Mouse (Mus musculus): ENCODE measurements around the gene Prpf31. TPM values are rescaled to one million over a fixed set of nuclear protein-coding genes. Genes with fewer than 3 reads are reported as not detected.
"Not testable (repeated sequence)": the region's sequence is repeated elsewhere in the genome, so short reads cannot be mapped to it uniquely, and the experiment has no call there.

Prpf31 gene
- total RNA-seq (2021): 10 to 100 TPM; 22.5 to 26.5 TPM
- long read RNA-seq, experiment 1, transcript Prpf31-201 (14 exons, 3,144 nt): major isoform, 44 of 61 reads
- long read RNA-seq, experiment 1, transcript Prpf31-205 (3 exons, 827 nt): minor isoform, 8 of 61 reads
- long read RNA-seq, experiment 1, partial matches to known transcripts: 6 of 61 reads
- long read RNA-seq, experiment 1, other reads (novel, unspliced or antisense): 3 of 61 reads
- long read RNA-seq, experiment 2, transcript Prpf31-205 (3 exons, 827 nt): minor isoform, 5 of 42 reads
- long read RNA-seq, experiment 2, transcript Prpf31-201 (14 exons, 3,144 nt): major isoform, 34 of 42 reads
- long read RNA-seq, experiment 2, partial matches to known transcripts: 2 of 42 reads
- long read RNA-seq, experiment 2, other reads (novel, unspliced or antisense): 1 of 42 reads

DNA sequence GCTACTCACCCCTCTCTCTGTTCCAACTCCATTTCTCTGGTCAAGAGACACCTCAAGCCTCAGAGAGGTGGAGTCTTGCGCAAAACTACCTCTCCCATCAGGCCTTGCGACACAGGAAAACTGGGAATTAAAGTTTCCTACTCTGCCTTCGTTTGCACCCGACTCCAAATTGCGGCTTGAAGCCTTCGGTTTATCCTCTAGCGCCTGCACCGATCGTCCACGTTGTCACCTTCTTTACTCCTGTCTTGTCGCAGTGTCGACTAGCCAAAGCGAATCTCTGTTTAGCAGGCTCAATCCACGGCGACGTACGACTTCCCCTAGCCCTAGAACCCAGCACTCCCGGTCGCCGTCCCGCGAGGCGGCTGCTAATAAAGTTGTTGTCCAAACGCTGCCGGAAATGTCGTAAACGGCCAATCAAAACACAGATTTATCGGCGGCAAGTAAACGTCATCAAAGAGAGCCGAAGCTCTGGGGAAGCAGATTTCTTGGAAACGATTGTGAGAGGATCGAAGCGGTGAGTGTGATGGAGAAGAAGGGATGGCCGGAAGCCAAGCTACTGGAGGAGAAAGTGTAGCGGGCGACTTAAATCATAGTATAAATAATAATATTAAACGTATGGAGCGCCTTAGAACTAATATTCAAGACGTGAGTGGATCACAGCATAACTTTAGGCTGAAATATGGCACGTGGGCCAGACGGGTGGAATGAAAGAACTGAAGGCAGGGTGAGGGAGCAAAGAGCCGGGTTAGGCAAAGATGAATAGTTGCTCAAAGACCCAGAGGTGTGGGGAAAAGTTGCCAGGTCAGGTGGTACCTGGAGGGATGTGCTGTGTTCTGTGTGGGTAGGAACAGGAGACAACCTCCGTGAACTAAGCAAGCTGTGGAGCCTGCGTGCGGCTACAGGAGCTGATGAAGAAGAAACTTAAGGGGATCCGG is at the start of gene Prpf31, which contains the start of gene Tfpt:
Gene Prpf31 (plus strand): TSS at position 443 of the 935 bp plus-strand sequence.
Gene Tfpt (minus strand): TSS at position 387 of the 935 bp plus-strand sequence.
- peak; percentile 89 to 91 for DNase-seq

DNA sequence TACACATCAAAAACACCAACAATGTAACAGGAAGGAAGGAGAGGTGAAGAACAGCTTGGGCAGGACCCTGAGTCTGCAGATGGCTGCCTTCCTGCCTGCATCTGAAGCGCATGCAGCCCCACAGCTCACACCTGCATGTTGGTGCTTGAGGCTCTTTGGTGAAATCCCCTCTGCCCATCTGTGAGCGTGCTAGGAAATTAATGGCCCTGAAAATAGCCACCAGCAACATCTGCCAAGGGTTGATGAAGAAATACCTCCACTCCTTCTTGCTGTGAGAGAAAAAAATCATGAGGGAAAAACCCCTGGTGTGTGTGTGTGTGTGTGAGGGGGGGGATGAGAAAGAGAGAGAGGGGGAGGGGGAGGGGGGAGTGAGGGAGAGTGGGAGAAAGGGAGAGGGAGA is 49.8 kb upstream of the Prpf31 start:
- intact Hi-C loops (cut with DNase I): no loop called here
- no peak for DNase-seq

More for the DNA sequence above, at the start of gene Prpf31, which contains the start of gene Tfpt:
- intact Hi-C loops (cut with DNase I): loop anchor here (1.0 to 5.0 kb wide), 2 partner anchors 13 to 72 kb away; partner anchors contain the start of genes Ndufa3 and Rps9

DNA sequence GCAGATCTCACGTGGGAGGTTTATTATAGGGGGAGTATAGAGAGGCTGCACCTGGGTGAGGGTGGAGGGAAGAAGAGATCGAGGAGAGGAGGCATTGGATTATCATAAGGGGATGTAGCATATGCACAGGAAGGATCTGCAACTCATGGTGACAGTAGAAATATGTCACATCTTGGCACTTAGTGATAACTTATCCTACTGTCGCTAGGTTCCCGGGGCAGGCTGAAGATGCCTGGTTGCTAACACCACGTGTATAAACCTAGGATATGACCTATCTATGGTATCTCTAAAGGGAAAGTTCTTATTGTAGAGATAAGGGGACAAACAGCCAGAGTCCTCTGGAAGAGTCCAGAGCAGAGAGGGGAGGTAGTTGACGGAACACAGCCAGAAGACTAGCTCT is 44.0 kb upstream of the Prpf31 start:
- no peak for DNase-seq
- intact Hi-C loops (cut with DNase I): no loop called here

DNA sequence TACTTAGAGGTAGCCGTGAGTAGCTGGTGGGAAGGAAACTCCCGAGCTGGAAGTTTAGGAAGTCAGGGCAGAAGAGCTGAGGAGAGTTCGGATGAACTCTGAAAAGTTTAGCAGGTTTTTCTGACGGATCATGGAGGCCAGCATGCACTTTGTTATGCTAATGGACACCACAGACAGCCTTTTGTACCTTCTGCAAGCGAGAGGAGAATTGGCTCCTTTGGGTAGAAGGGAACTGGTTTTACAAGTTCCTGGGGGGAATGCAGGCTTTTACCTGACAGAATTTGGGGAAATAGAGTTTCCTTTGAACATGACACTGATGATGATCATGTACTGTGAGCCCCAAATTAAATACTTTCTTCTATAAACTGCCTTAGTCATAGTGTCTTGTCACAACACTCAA is 43.5 kb upstream of the Prpf31 start:
- no peak for DNase-seq
- intact Hi-C loops (cut with DNase I): no loop called here

DNA sequence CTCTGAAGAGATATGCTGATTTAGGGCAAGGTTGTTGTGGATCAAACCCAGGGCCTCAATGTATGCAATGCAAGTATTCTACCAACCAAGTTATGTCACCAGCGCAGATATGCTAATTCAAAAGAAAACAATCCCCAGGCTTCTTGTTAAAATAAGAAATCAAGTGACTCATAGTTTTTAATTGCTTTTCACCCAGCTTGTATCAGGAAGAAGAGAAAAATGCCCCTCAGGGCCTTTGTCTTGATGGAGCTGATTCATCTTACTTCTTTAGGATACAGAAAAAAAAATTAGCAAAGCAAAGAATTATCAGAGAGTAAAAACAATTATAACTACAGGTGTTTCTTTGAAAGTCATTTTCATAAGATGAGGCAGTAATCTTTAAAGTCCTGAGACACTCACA is 42.5 kb upstream of the Prpf31 start:
- intact Hi-C loops (cut with DNase I): no loop called here
- DNase-seq: no peak

DNA sequence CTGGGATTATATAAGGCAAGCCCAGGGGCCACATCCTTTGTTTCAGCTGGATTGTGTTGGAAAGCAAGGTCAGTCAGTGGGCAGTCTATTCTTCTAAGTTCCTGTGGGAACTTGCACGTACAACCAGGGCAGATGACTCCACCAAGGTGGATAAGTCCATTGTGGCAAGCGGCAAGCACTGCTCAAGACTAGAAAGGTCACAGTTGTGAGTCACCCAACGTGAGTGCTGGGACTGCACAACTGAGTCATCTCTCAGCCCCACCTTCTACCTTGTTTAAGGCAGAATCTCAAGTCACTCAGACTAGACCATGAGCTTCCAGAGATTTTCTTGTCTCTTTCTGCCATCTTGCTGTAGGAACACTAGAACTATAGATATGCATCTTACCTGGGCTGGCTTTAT is 39.2 kb upstream of the Prpf31 start:
- no peak for DNase-seq
- intact Hi-C loops (cut with DNase I): no loop called here

DNA sequence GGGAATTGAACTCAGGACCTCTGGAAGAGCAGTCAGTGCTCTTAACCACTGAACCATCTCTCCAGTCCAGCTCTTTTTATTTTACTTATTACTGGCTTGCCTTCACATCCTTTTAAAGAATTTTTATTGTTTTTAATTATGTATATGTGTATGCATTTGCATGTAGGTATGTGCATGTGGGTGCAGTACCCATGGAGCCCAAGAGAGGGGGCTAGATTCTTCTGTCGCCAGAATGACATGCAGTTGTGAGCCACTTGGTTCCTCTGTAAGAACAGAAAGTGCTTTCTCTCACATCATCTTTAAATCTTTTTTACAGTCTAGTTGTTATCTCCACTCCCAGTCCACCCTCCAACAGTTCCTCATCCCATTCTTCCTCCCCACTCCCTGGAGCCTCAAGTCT is 38.3 kb upstream of the Prpf31 start:
- no peak for DNase-seq
- intact Hi-C loops (cut with DNase I): no loop called here

DNA sequence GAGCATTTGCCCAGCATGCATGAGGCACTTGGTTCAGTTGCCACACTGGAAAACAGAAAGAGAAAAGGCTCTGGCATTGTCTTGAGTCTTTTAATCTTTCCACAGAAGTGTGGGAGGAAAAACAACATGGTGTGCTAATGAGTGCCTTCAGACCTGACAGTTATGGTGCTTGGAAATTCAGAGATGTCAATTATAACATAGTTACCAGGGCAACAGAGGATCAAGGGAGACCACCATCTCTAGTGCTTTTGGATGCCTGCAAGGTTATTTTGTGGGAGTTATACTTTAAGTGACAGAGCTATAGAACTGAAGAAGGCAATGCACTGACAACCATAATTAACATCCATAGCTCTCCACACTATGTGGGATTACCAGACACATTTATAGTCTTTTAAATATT is 35.9 kb upstream of the Prpf31 start:
- intact Hi-C loops (cut with DNase I): no loop called here
- no peak for DNase-seq

DNA sequence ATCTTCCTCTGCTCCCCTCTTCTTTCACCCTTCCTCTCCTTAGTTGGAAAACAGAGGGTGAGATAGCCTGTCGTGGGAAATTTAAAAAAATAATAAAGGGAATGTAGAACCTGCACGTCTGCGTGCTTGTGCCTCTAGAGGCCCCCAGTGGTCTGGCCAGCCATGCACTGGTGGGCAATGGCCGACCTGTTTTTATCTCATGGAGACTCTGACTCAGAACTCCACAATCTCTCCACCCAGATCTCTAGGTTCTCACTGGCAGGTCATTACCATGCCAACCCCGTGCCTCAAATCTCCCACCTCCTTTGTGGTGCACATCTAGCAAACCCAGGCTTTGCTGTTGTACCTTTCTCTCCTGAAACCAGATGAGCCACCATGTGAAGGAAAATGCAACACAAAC is 35.1 kb upstream of the Prpf31 start:
- intact Hi-C loops (cut with DNase I): no loop called here

DNA sequence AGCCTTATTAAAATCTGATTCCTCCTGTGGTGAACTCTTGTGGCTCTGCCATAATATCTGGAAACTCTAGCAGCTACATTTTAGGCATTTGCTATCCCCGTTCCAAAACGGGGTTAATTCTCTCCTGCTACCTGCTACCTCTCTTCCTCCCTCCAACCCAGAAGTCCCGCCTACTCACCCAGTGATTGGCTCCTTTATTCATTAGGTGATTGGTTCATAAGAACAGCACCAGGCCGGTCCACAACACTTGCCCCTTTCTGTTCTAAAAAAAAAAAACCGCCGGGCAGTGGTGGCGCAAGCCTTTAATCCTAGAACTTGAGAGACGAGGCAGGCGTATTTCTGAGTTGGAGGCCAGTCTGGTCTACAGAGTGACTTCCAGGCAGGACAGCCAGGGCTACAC is 34.6 kb upstream of the Prpf31 start:
- intact Hi-C loops (cut with DNase I): no loop called here
- DNase-seq: no peak

More for the DNA sequence above, 35.1 kb upstream of the Prpf31 start:
- DNase-seq: no peak

DNA sequence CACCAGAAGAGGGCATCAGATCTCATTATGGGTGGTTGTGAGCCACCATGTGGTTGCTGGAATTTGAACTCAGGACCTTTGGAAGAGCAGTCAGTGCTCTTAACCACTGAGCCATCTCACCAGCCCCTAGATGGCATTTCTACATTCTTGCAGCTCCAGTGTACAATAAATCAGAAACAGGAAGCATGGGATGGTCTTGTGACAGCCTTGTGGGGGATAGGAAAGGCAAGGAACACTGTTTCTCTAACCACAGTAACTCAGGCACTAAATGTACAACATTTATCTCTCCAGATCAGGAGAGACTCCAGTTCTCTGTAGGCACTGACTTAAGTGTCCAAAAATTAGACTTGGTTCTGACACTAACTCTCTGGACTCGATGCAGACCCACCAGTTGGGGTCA is 32.0 kb upstream of the Prpf31 start:
- DNase-seq; intact Hi-C loops (cut with DNase I): not testable (repeated sequence)

DNA sequence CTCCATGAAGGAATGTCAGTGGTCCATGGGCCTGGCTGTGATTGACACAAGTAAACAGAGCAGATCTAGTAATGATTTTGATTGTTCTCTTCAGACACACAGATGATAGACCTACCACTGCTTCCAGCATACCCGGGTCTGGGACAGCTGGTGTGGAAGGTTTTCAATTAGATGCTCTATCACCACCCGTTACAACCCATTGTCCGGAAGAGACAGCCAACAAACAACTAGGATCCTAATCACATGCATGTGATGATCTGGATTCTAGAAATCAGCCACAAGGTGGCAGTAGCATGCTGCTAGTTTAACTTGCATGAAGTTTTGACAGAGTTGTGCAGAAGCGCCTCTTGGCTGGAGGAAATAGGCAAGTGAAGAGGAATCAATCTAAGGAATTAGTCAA is 28.7 kb upstream of the Prpf31 start:
- DNase-seq: peak; percentile 60 to 80
- intact Hi-C loops (cut with DNase I): no loop called here

DNA sequence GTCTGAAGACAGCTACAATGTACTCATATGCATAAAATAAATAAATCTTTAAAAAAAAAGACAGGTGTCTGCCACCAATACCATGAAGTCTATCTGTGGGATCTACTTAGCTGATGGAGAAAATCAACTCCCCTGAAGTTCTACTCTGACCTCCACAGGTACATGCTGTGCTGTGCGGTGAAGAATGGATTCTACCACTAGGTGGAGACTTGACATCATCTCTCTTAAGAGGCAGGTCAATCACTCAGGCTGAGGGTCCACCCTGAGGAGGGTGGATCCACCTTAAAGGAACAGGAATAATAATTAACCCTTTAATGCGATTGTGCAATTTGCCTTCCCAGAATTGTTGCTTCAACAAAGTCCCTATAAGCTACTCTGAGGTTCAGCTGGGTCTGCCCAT is 23.0 kb upstream of the Prpf31 start:
- DNase-seq: peak; percentile 13 to 40
- intact Hi-C loops (cut with DNase I): loop anchor here (5.0 kb wide), 1 partner anchor 61 kb away; the partner anchor contains the start of gene Leng1

DNA sequence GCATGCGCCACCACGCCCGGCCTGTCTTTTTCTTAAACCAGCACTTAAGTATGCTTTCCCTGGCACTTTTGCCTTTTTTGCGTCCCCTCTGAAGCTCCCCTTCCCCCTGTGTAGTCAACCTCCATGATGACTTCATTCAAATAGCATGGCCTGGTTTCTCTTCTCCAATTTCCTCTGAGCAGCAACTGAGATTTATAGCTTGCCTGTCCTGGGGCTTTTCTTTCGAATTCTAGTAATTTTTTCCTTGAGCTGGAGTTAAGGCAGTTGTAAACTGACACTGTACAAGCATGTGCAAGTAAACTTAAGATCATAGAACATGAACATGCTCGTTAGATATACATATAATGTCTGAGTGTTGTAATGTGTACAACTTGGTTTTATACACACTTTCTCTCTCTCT is 22.4 kb upstream of the Prpf31 start:
- intact Hi-C loops (cut with DNase I): loop anchor here (5.0 kb wide), 1 partner anchor 60 kb away; the partner anchor contains the start of gene Leng1

DNA sequence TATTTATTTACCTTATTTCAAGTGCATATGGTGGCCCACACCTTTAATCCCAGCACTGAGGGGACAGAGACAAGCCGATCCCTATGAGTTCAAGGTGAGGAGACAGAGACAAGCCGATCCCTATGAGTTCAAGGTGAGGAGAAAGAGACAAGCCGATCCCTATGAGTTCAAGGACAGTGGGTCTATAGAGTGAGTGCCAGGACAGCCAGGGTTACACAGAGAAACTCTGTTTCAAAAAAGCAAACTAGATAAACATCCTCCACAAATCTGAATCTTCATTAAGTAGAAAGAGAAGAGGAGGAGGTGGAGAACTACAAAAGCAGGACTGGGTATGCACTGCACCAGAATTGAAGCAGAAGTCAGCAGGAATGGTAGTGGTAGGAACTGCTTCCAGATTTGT is 21.1 kb upstream of the Prpf31 start:
- intact Hi-C loops (cut with DNase I): loop anchor here (5.0 kb wide), 1 partner anchor 59 kb away; the partner anchor contains the start of gene Leng1

More for the DNA sequence above, 22.4 kb upstream of the Prpf31 start:
- DNase-seq: no peak

DNA sequence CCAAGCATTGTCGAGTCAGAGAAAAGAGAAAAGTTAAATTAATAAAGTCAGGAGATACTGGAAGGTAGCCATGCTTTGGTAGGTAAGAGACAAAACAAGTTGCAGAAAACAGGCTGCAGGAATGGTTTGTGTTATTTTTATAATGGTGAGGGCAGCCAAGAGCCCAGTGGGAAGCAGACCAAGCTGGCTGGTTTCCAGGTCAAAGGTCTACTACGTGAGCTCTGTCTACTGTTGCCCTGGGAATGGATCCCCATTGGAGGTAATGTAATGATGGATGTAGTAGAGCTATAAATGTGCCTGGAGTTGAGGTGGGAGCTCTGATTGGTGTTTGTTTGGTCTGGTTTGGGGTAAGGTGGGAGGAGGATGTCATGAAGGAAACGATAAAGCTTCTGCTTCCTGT is 20.7 kb upstream of the Prpf31 start:
- DNase-seq: peak; percentile 63 to 83
- intact Hi-C loops (cut with DNase I): loop anchor here (5.0 kb wide), 1 partner anchor 58 kb away; the partner anchor contains the start of gene Leng1

More for the DNA sequence above, 21.1 kb upstream of the Prpf31 start:
- DNase-seq: no peak

DNA sequence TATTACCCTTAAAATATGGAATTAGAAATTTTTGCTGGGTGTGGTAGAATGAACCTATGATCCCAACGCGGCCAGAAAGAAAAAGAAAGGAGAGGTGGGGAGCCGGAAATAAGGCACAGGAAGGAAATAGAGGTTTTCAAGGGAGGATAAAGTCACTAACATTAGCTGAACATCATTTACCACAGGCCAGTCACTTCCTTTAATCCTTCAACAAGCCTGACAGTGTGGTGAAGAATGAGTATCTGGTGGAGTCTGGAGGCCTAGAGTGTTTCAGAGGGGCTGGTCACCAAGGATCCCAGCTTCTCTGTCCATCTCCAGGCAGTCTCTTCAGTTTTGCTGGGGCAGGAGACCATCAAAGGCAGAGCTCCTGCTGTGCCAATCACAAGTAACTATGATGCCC is 19.3 kb upstream of the Prpf31 start:
- intact Hi-C loops (cut with DNase I): no loop called here
- no peak for DNase-seq

DNA sequence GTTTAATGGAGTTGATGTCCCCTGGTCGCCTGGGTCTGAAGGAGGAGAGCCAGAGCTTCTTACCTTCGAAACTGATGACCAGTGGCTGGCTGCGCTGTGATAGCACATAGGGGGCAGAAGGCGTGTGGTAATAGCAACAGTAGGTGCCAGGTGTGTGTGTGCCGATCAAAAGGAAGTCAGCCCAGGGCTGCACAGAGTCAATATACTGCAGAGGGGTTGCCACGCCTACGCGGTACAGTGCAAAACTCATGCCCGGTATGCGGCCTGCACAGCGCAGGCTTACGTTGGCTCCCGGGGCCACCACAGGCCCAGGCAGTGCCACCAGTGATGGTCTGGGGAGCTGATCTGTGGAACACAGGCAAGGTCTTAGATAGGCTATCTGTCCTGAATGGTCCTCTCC is 18.8 kb upstream of the Prpf31 start:
- intact Hi-C loops (cut with DNase I): no loop called here
- no peak for DNase-seq

DNA sequence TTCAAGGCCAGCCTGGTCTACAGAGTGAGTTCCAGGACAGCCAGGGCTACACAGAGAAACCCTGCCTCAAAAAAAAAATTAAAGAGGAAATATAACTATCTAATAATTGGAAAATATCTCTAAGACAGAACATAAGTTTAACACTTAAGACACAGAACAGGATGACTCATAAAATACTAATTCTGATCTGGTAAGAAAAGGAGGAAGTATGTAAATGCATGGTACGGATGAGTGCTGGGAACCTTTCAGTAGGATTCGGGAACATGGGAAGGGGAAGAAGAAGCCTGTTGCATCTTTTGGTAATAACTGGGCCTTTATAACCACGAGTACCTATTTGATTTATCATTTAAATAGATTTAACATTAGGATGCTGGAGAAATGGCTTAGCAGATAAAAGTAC is 15.8 kb upstream of the Prpf31 start:
- intact Hi-C loops (cut with DNase I): no loop called here
- no peak for DNase-seq

DNA sequence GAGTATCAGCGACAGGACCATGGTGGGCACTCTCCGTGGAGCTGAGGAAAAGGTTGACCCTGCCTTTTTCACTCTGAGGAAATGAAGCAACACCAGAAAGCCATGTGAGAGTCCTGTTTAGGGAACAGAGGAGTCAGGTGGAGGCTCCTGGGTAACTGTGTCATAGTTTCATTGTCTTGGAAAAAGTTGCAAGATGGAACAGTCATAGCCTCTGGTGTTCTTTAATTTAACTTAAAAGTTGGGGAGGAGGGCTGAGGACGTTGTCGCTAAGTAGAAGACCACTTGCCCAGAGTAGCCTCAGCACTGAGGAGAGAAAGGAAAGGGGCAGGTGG is 13.8 kb upstream of the Prpf31 start, which contains the start of gene Oscar:
Gene Oscar (minus strand): TSS at position 101 of the 332 bp plus-strand sequence.
- intact Hi-C loops (cut with DNase I): no loop called here
- no peak for DNase-seq
